Mouse (Mus musculus) liver, embryonic 15.5 days (tissue): ENCODE data around the gene Hscb. TPM values are rescaled to one million over a fixed set of nuclear protein-coding genes. Genes with fewer than 3 reads are reported as not detected.
"Not testable (repeated sequence)": the region's sequence is repeated elsewhere in the genome, so short reads cannot be mapped to it uniquely, and the experiment has no call there.

Source experiments
- ATAC-seq: fragments of 200-750 bp; cut with Nextera tagmentation; 2 replicates; pipeline ENCODE4 v1.8.0; 2017; ENCODE audit warnings: moderate number of reproducible peaks, mild to moderate bottlenecking, moderate library complexity; ENCODE audit not compliant: insufficient read depth
- H3K27ac ChIP-seq: fragments of 300-500 bp; sonication (generic); replicated peaks from 2 replicates; pipeline ENCODE4 v1.5.1; 2015; ENCODE audit warnings: mild to moderate bottlenecking, inconsistent platforms
- H3K27me3 ChIP-seq: fragments of 300-500 bp; sonication (generic); 2 replicates; pipeline ENCODE4 v1.6.1; 2015; ENCODE audit warnings: mild to moderate bottlenecking, inconsistent platforms
- H3K36me3 ChIP-seq: fragments of 300-500 bp; sonication (generic); replicated peaks from 2 replicates; pipeline ENCODE4 v1.6.1; 2015; ENCODE audit warnings: moderate library complexity, mild to moderate bottlenecking, inconsistent platforms
- H3K4me1 ChIP-seq: fragments of 300-500 bp; sonication (generic); replicated peaks from 2 replicates; pipeline ENCODE4 v1.6.1; 2015; ENCODE audit warnings: inconsistent platforms
- H3K4me2 ChIP-seq: fragments of 300-500 bp; sonication (generic); 2 replicates; pipeline ENCODE4 v1.6.1; 2015; ENCODE audit warnings: moderate library complexity, mild to moderate bottlenecking, inconsistent platforms
- H3K4me3 ChIP-seq: fragments of 300-500 bp; sonication (generic); replicated peaks from 2 replicates; pipeline ENCODE4 v1.5.1; 2015; ENCODE audit warnings: mild to moderate bottlenecking, inconsistent platforms
- H3K9ac ChIP-seq: fragments of 300-500 bp; sonication (generic); 2 replicates; pipeline ENCODE4 v1.6.1; 2015; ENCODE audit warnings: moderate library complexity, mild to moderate bottlenecking, inconsistent platforms
- H3K9me3 ChIP-seq: fragments of 300-500 bp; sonication (generic); replicated peaks from 2 replicates; pipeline ENCODE4 v1.6.1; 2016; ENCODE audit warnings: inconsistent platforms
- WGBS: fragments of 180-500 bp; shearing (Covaris S2); methylation state at CpG from one replicate; pipeline ENCODE4 v1.1.7; 2015; ENCODE audit warnings: mixed read lengths; ENCODE audit not compliant: insufficient replicate concordance; 5-methylcytosine and 5-hydroxymethylcytosine counted together
- polyA plus RNA-seq: library from polyadenylated mRNA; unstranded; fragments of >200 nt; fragmentation: Nextera tagmentation; extraction: Ambion mirVana; gene quantifications from 2 replicates; pipeline ENCODE4 v1.2.1, GENCODE M21; 2015

Gene Hscb
- polyA plus RNA-seq, 1 experiment from 2014 or later: 60.4 TPM

DNA sequence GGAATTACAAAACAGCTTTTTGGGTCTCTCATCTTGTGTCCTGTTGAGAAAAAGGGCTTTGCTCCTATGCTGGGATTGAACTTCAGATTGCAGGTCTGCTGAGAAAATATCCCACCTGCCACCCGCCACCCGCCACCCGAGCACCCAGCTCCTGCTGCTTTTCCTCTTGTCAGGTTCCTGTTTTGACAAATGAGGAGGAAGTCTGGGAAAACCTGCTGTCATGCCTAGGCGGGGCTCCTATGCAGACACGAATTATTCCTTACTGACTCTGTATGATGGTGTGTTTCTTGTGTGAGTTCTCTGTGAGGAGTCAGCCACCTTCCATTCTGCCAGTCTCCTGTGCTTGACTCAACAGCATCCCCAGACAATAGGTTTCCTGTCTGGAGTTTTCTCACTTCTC lies 20.9 kb upstream of the Hscb start:
- Histone ChIP-seq H3K4me2 (no peak overlapping the region), H3K4me1 (no peaks in the 10 kb centered on the region), H3K9ac (no peak overlapping the region), H3K36me3 (peaks cover 97% of the 10 kb centered on the region), H3K9me3 (no peaks in the 10 kb centered on the region), H3K27ac (no peak overlapping the region), H3K27me3 (no peaks in the 10 kb centered on the region), H3K4me3 (no peak overlapping the region)
- 76% methylated on average over 5 of the region's 5 CpGs for WGBS
- ATAC-seq: no peak

DNA sequence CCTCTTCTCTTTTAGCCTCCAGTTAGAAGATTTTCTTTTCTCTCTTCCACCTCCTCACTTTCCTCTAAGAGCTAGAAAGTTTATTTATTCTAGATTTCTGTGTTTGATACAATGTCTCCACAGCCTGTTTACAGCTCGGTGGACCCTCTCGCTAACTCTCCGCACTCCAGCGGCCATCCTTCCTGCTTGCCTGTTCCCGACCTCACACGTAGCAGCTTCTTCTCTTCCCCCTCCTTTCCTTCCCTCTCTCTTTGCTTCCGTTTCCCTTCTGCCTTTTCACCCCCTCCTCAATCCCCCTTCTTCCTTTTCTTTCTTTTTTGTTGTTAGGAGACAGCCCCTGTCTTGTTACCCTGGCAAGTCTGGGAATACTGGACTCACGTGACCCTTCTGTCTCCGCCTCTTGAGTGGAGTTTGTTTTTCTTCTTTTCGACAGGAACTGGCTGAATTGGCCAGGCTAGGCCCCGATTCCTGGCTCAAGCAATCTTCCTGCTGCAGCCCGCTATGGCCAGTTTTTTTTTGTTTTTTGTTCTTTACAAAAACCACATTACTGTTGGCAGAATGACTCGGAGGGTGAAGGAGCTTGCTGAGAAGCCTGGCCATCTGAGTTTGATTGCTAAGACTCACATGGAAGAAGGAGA lies 19.6 kb upstream of the Hscb start:
- Histone ChIP-seq H3K4me2 (no peak overlapping the region), H3K4me1 (no peaks in the 10 kb centered on the region), H3K27me3 (no peaks in the 10 kb centered on the region), H3K9ac (no peak overlapping the region), H3K36me3 (peaks cover 98% of the 10 kb centered on the region), H3K27ac (no peak overlapping the region), H3K4me3 (no peak overlapping the region), H3K9me3 (no peaks in the 10 kb centered on the region)
- ATAC-seq: no peak
- WGBS: 65% methylated on average over 13 of the region's 13 CpGs

- peaks cover 98% of the 10 kb centered on the region for H3K36me3 ChIP-seq
- ATAC-seq: no peak
- 83% methylated on average over 5 of the region's 5 CpGs for WGBS
Observed at GRCm38 (mm10) chr5:110857091-110857490, 17.5 kb upstream of the Hscb start.

GRCm38 (mm10) chr5:110852990-110853389 lies 13.4 kb upstream of the Hscb start:
- no peak for ATAC-seq
- peaks cover 95% of the 10 kb centered on the region for H3K36me3 ChIP-seq
- no peak overlapping the region for H3K27ac ChIP-seq
- H3K9me3 ChIP-seq: no peaks in the 10 kb centered on the region
- no peak overlapping the region for H3K4me3 ChIP-seq
- H3K4me2 ChIP-seq: no peak overlapping the region
- H3K27me3 ChIP-seq: no peaks in the 10 kb centered on the region
- H3K4me1 ChIP-seq: no peaks in the 10 kb centered on the region
- 73% methylated on average over 1 of the region's 1 CpGs for WGBS
- H3K9ac ChIP-seq: no peak overlapping the region

More at GRCm38 (mm10) chr5:110857091-110857490, 17.5 kb upstream of the Hscb start:
- Histone ChIP-seq H3K9me3 (no peaks in the 10 kb centered on the region), H3K4me3 (no peak overlapping the region), H3K9ac (no peak overlapping the region), H3K4me2 (no peak overlapping the region), H3K27me3 (no peaks in the 10 kb centered on the region), H3K4me1 (no peaks in the 10 kb centered on the region), H3K27ac (no peak overlapping the region)

- Histone ChIP-seq H3K27ac (peak overlapping the region; percentile 90), H3K4me1 (peaks cover 53% of the 10 kb centered on the region), H3K36me3 (peaks cover 56% of the 10 kb centered on the region), H3K4me2 (peak overlapping the region; percentile 71), H3K4me3 (peak overlapping the region; percentile 81), H3K27me3 (no peaks in the 10 kb centered on the region), H3K9ac (peak overlapping the region; percentile 37; the same call in 1 of the 2 replicates), H3K9me3 (no peaks in the 10 kb centered on the region)
- 50% methylated on average over 14 of the region's 14 CpGs for WGBS
- no peak for ATAC-seq
Observed at GRCm38 (mm10) chr5:110841046-110841862, 1.7 kb upstream of the Hscb start.

DNA sequence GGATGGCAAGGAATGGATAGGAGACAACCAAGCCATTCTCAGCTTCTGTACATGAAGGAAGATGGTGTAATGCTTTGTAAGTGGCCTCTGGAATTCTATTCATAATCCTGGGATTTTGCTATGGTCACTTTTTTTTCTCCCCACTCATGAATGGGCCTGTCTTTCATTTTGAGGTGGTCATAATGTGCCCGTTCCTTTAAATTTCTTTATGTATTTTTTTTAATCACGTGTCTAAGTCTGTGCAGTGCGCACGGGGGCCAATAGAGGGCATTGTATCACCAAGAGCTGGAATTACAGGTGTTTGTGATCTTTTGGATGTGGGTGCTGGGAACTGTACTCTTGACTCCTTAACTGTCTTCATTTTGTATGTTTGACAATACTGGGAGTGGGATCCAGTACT lies 888 bp upstream of the Hscb start:
- Histone ChIP-seq H3K9me3 (no peaks in the 10 kb centered on the region), H3K9ac (peak overlapping the region; percentile 77), H3K4me2 (peak overlapping the region; percentile 71), H3K27me3 (no peaks in the 10 kb centered on the region), H3K4me1 (peaks cover 59% of the 10 kb centered on the region), H3K36me3 (peaks cover 48% of the 10 kb centered on the region), H3K27ac (peak overlapping the region; percentile 90), H3K4me3 (peak overlapping the region; percentile 81)
- under 1% methylated on average over 4 of the region's 4 CpGs for WGBS
- no peak for ATAC-seq

DNA sequence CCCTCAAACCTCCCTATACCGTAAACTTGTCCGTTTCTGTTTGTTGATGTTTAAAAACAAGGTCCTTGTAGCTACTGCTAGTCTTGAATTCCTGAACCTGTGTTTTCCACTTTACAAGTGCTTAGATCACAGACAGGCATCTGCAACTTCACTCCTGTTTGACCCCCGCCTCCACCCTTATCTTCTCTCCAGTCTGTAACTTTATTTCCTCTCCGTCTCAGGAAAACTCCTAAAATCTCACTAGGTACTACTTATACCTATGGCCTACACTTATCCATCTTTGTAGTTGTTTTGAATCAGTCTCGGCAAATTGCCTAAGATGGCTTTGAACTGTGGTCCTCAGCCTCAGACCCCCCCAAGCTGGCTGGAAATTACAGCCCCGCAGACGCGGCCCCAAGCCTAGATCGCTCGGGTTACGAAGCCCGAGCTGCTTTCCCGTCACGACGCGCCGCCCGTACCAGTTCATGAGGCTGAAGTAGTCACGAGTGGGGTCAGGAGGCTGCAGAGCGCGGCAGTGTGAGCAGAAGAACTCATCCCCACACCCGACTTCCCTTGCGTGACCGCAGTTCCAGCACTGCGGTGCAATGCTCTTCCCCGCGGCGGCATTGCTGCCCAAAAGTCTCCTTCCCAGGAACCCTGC lies 419 bp downstream of the Hscb start:
- no peaks in the 10 kb centered on the region for H3K9me3 ChIP-seq
- peak overlapping the region; percentile 71 for H3K4me2 ChIP-seq
- peak overlapping the region; percentile 87 for H3K9ac ChIP-seq
- H3K27ac ChIP-seq: peak overlapping the region; percentile 98
- H3K27me3 ChIP-seq: no peaks in the 10 kb centered on the region
- peaks cover 40% of the 10 kb centered on the region for H3K36me3 ChIP-seq
- 1% methylated on average over 28 of the region's 28 CpGs for WGBS
- peaks cover 71% of the 10 kb centered on the region for H3K4me1 ChIP-seq
- peak; percentile 14; the same call in 1 of the 2 replicates for ATAC-seq
- H3K4me3 ChIP-seq: peak overlapping the region; percentile 81

GRCm38 (mm10) chr5:110838016-110838415 lies 1.6 kb downstream of the Hscb start:
- H3K27ac ChIP-seq: peak overlapping the region; percentile 98
- peak overlapping the region; percentile 71 for H3K4me2 ChIP-seq
- H3K9me3 ChIP-seq, ATAC-seq, H3K27me3 ChIP-seq: not testable (repeated sequence)
- H3K4me1 ChIP-seq: peaks cover 76% of the 10 kb centered on the region
- H3K36me3 ChIP-seq: peaks cover 40% of the 10 kb centered on the region
- peak overlapping the region; percentile 81 for H3K4me3 ChIP-seq
- H3K9ac ChIP-seq: peak overlapping the region; percentile 87
- 30% methylated on average over 5 of the region's 5 CpGs for WGBS

DNA sequence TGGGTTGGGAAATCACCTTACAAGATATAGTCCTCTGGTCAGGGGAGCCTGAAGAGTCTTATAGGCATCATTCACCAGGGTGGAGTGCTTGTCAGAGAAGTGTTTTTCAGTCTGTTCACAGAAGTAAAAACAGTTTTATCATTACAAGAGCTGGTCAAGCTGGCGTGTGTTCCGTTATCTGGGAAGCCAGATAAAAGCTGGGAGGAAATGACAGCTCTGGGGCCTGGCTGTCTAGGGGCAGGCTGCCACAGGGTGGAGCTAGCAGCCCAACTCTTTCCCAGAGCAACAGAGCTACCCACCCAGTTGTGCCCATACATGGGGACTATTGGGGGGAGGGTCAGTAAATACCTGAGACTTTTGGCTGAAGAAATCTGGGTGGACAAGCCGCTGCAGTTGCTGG lies 3.6 kb downstream of the Hscb start:
- Histone ChIP-seq H3K4me1 (peaks cover 57% of the 10 kb centered on the region), H3K27ac (peak overlapping the region; percentile 98), H3K27me3 (no peaks in the 10 kb centered on the region), H3K9me3 (no peaks in the 10 kb centered on the region), H3K4me2 (peak overlapping the region; percentile 71), H3K9ac (peak overlapping the region; percentile 87), H3K4me3 (peak overlapping the region; percentile 81), H3K36me3 (peaks cover 40% of the 10 kb centered on the region)
- ATAC-seq: peak; percentile 77
- WGBS: 3% methylated on average over 3 of the region's 3 CpGs

- H3K36me3 ChIP-seq: peaks cover 66% of the 10 kb centered on the region
- no peaks in the 10 kb centered on the region for H3K9me3 ChIP-seq
Observed at GRCm38 (mm10) chr5:110831036-110831720, 8.4 kb downstream of the Hscb start.

More at GRCm38 (mm10) chr5:110831036-110831720, 8.4 kb downstream of the Hscb start:
- H3K27ac ChIP-seq: no peak overlapping the region
- H3K4me3 ChIP-seq: no peak overlapping the region
- no peak overlapping the region for H3K4me2 ChIP-seq
- no peaks in the 10 kb centered on the region for H3K27me3 ChIP-seq
- WGBS: 84% methylated on average over 5 of the region's 5 CpGs
- no peak overlapping the region for H3K9ac ChIP-seq
- H3K4me1 ChIP-seq: peaks cover 28% of the 10 kb centered on the region
- no peak for ATAC-seq
